Mouse (Mus musculus) bone marrow macrophage, adult 2 months (primary cell): ENCODE data around the gene Adgrf5. TPM values are rescaled to one million over a fixed set of nuclear protein-coding genes. Genes with fewer than 3 reads are reported as not detected.

Experiments
- H3K27ac ChIP-seq: 2 replicates; pipeline ENCODE4 v1.5.1; 2012; ENCODE audit warnings: low read depth, low read length; ENCODE audit not compliant: insufficient read depth
- H3K4me1 ChIP-seq: 2 replicates; pipeline ENCODE4 v1.6.1; 2012; ENCODE audit warnings: low read length; ENCODE audit not compliant: control insufficient read depth, insufficient read depth
- H3K4me3 ChIP-seq: 2 replicates; pipeline ENCODE4 v1.5.1; 2012; ENCODE audit warnings: mild to moderate bottlenecking, low read length, moderate library complexity; ENCODE audit not compliant: insufficient read depth
- CTCF ChIP-seq: IDR thresholded peaks from 2 replicates; pipeline ENCODE4 v1.5.1; 2012; ENCODE audit warnings: low read depth, mild to moderate bottlenecking, low read length, moderate library complexity
- POLR2A ChIP-seq: IDR thresholded peaks from 2 replicates; pipeline ENCODE4 v1.6.1; 2012; ENCODE audit warnings: mild to moderate bottlenecking, low read depth, low read length, borderline replicate concordance
- polyA plus RNA-seq: library from polyadenylated mRNA; stranded (reverse); fragments of >200 nt; gene quantifications from 2 replicates; pipeline ENCODE4 v1.2.4, GENCODE M21; 2012; ENCODE audit not compliant: missing spikeins, insufficient read depth, insufficient read length

The Adgrf5 gene
- polyA plus RNA-seq, 1 experiment, result 0.31 TPM

- H3K4me1 ChIP-seq, result no peaks in the 10 kb centered on the region
- TF ChIP-seq POLR2A, result no peak
- no peak for TF ChIP-seq CTCF
Observed at GRCm38 (mm10) chr17:43497521-43497920, 137.3 kb downstream of the Adgrf5 start.

GRCm38 (mm10) chr17:43500513-43500912 lies 140.3 kb downstream of the Adgrf5 start:
- no peak overlapping the region for H3K27ac ChIP-seq
- no peak overlapping the region for H3K4me3 ChIP-seq
- no peak for TF ChIP-seq POLR2A
- TF ChIP-seq CTCF, result no peak
- H3K4me1 ChIP-seq, result no peaks in the 10 kb centered on the region

More at GRCm38 (mm10) chr17:43497521-43497920, 137.3 kb downstream of the Adgrf5 start:
- Histone ChIP-seq H3K27ac (no peak overlapping the region), H3K4me3 (no peak overlapping the region)

DNA sequence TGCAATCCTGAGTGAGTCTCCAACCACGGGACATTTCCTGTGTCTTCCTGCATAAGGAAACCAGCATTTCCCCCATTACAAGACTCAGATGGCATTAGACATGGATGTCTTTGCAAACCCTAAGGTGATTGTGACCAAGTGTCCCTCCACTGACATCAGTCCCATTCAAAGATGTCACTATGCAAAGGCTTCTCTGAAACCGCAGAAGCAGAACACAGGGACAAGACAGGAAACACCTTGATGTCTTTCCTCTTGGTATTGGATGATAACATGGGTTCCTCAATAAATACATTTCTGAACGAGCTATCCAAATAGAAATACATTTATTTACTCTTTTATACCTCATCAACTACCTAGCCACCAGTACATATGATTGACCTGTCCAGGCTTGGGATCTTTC lies 141.0 kb downstream of the Adgrf5 start:
- no peak for TF ChIP-seq CTCF
- TF ChIP-seq POLR2A, result no peak

DNA sequence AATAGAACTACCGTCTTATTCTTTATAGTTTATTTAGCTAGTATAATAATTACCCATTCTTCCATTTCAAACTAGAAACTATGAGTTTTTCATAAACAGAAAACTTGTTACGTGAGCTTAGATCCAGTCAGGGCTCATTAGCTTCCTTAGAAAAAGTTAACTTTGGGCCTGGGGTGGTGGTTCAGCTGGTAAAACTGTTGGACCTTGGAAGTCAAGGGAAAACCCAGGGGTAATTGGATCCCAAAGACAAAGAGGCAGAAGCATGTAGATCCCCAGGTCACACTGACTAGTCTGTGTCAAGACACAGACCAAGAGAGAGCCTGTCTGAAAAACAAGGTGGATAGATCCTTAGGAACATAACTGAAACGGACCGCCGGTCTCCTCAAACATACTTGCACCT lies 141.4 kb downstream of the Adgrf5 start:
- TF ChIP-seq POLR2A (no peak), CTCF (no peak)
- no peaks in the 10 kb centered on the region for H3K4me1 ChIP-seq
- no peak overlapping the region for H3K4me3 ChIP-seq
- H3K27ac ChIP-seq, result no peak overlapping the region

More for the DNA sequence above, 141.0 kb downstream of the Adgrf5 start:
- Histone ChIP-seq H3K4me1 (no peaks in the 10 kb centered on the region), H3K27ac (no peak overlapping the region), H3K4me3 (no peak overlapping the region)

GRCm38 (mm10) chr17:43502592-43502991 lies 142.3 kb downstream of the Adgrf5 start, which contains the start of gene Mep1a:
TSS of gene Mep1a (minus strand) at chr17:43502812.
- no peak within 1 kb of the TSS for H3K4me3 ChIP-seq
- no peak for TF ChIP-seq POLR2A
- no peak for TF ChIP-seq CTCF
- no peaks in the 10 kb centered on the region for H3K4me1 ChIP-seq
- H3K27ac ChIP-seq, result no peak within 1 kb of the TSS

GRCm38 (mm10) chr17:43503861-43504593 lies 143.8 kb downstream of the Adgrf5 start:
- TF ChIP-seq CTCF, result no peak
- no peaks in the 10 kb centered on the region for H3K4me1 ChIP-seq
- no peak overlapping the region for H3K27ac ChIP-seq
- no peak overlapping the region for H3K4me3 ChIP-seq

GRCm38 (mm10) chr17:43504594-43504934 lies 144.3 kb downstream of the Adgrf5 start:
- no peak for TF ChIP-seq CTCF
- no peak for TF ChIP-seq POLR2A
- Histone ChIP-seq H3K4me3 (no peak overlapping the region), H3K4me1 (no peaks in the 10 kb centered on the region), H3K27ac (no peak overlapping the region)

Other genes starting within 250 kb of the Adgrf5 start
- gene Adgrf1, start 90.1 kb upstream of the Adgrf5 start, polyA plus RNA-seq, result not detected in 2 replicates
- gene Mep1a, start 142.4 kb downstream of the Adgrf5 start, polyA plus RNA-seq, result not detected in 2 replicates
- 9.4 and 9.9 TPM in 2 replicates for gene Ankrd66, start 183.2 kb downstream of the Adgrf5 start, polyA plus RNA-seq
- gene Pla2g7, start 207.6 kb downstream of the Adgrf5 start, polyA plus RNA-seq, result 945 and 975 TPM in 2 replicates